Mouse (Mus musculus) heart, adult 2 months (tissue): ENCODE data around the gene Tubgcp4.

Source experiments
- CTCF ChIP-seq: fragments of 200-600 bp; IDR thresholded peaks from 2 replicates; pipeline ENCODE4 v1.8.1; 2022; ENCODE audit warnings: antibody characterized with exemption, mild to moderate bottlenecking, moderate library complexity
- POLR2A ChIP-seq: fragments of 200-500 bp; IDR thresholded peaks from 2 replicates; pipeline ENCODE4 v1.6.1; 2011; ENCODE audit warnings: mild to moderate bottlenecking, low read depth, low read length, control low read depth; ENCODE audit not compliant: insufficient read depth

DNA sequence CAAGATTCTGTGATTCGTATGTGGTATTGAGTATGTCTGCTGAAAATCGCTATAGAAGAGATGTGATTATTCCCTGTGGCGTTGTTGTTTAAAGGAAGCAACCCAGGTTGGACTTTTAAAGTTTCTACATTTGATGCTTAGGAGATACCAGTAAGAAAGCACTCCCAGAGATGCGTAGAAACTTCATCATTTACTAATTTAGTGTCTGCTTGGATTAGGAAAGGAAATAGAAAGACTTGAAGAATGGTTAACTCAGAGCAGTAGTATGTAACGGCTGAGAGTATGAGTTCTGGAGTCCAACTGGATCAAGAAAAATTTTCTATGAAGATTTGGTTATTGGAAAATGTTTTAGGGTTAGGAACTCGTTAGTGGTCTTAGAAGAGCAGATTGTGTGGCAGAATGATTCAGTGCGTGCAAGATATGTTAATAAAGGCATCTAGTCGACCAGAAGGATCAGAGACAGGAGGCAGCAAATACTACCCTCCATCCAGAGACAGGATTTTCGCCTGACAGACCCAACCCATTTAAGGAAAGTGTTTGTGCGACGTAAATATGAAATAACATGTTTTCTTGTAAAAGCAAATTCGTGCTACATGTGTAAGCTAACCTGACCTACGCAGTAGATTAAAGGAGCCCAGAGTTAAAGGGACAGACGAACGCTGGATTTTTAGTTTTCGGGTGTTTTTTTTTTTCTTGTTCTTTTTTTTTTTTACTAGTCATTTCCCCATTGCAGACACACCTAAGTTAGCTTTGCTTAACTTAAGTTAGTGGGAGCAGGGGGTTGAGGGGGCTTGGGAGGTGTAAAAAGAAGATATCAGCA is 29.0 kb upstream of the Tubgcp4 start:
- no peak for TF ChIP-seq POLR2A
- TF ChIP-seq CTCF, result no peak
